Mouse (Mus musculus): ENCODE measurements around the gene Cdc7. TPM values are rescaled to one million over a fixed set of nuclear protein-coding genes. Genes with fewer than 3 reads are reported as not detected.
A peak's percentile ranks its signal among the peaks of the same experiment; 100 is the strongest.

Gene Cdc7
- polyA plus RNA-seq, 1 experiment from 2014 or later = 4.3 TPM

GRCm38 (mm10) chr5:106948683-106949082, 15.4 kb upstream of the Cdc7 start:
- Histone ChIP-seq H3K27ac (ENCODE audit: low read length) (no peak overlapping the region), H3K9me3 (ENCODE audit: low read length) (no peaks in the 10 kb centered on the region), H3K9ac (replicated peaks; ENCODE audit: low read depth) (no peak overlapping the region), H3K27me3 (replicated peaks; ENCODE audit: insufficient read depth, low read length) (no peaks in the 10 kb centered on the region), H3K36me3 (ENCODE audit: insufficient read depth, low read length) (no peaks in the 10 kb centered on the region), H3K4me3 (ENCODE audit: low read depth, low read length) (no peak overlapping the region), H3K4me2 (replicated peaks; ENCODE audit: low read depth, low read length) (no peak overlapping the region), H3K4me1 (ENCODE audit: insufficient read depth, low read depth, low read length) (no peaks in the 10 kb centered on the region)
- 78% methylated on average over 6 of the region's 6 CpGs for WGBS
- DNase-seq (ENCODE audit: low spot score) (no peak), ATAC-seq (no peak)
- TF ChIP-seq CTCF (IDR thresholded peaks at IDR 0.05) = no peak
- TF ChIP-seq EP300 (IDR thresholded peaks at IDR 0.05) = no peak

GRCm38 (mm10) chr5:106956467-106956866, 7.7 kb upstream of the Cdc7 start:
- peak; percentile 68 for ATAC-seq
- Histone ChIP-seq H3K9me3 (ENCODE audit: low read length) (no peaks in the 10 kb centered on the region), H3K4me2 (replicated peaks; ENCODE audit: low read depth, low read length) (no peak overlapping the region), H3K4me1 (ENCODE audit: insufficient read depth, low read depth, low read length) (peaks cover 3% of the 10 kb centered on the region; the same call in 1 of the 2 replicates), H3K36me3 (ENCODE audit: insufficient read depth, low read length) (no peaks in the 10 kb centered on the region), H3K4me3 (ENCODE audit: low read depth, low read length) (no peak overlapping the region), H3K9ac (replicated peaks; ENCODE audit: low read depth) (no peak overlapping the region), H3K27me3 (replicated peaks; ENCODE audit: insufficient read depth, low read length) (no peaks in the 10 kb centered on the region), H3K27ac (ENCODE audit: low read length) (no peak overlapping the region)
- no peak for TF ChIP-seq EP300 (IDR thresholded peaks at IDR 0.05)
- TF ChIP-seq CTCF (IDR thresholded peaks at IDR 0.05) = no peak
- peak; percentile 24 for DNase-seq (ENCODE audit: low spot score)
- 38% methylated on average over 3 of the region's 3 CpGs for WGBS

GRCm38 (mm10) chr5:106959031-106959430, 5.1 kb upstream of the Cdc7 start:
- peak; percentile 25 for DNase-seq (ENCODE audit: low spot score)
- TF ChIP-seq CTCF (IDR thresholded peaks at IDR 0.05) = no peak
- TF ChIP-seq EP300 (IDR thresholded peaks at IDR 0.05) = no peak

GRCm38 (mm10) chr5:106960451-106960850, 3.7 kb upstream of the Cdc7 start:
- Histone ChIP-seq H3K4me1 (ENCODE audit: insufficient read depth, low read depth, low read length) (peaks cover 3% of the 10 kb centered on the region; the same call in 1 of the 2 replicates), H3K4me2 (replicated peaks; ENCODE audit: low read depth, low read length) (no peak overlapping the region), H3K27ac (ENCODE audit: low read length) (no peak overlapping the region), H3K9ac (replicated peaks; ENCODE audit: low read depth) (no peak overlapping the region), H3K36me3 (ENCODE audit: insufficient read depth, low read length) (no peaks in the 10 kb centered on the region), H3K27me3 (replicated peaks; ENCODE audit: insufficient read depth, low read length) (no peaks in the 10 kb centered on the region), H3K9me3 (ENCODE audit: low read length) (no peaks in the 10 kb centered on the region), H3K4me3 (ENCODE audit: low read depth, low read length) (no peak overlapping the region)
- ATAC-seq = no peak
- WGBS = 64% methylated on average over 2 of the region's 2 CpGs
- no peak for DNase-seq (ENCODE audit: low spot score)
- no peak for TF ChIP-seq CTCF (IDR thresholded peaks at IDR 0.05)
- no peak for TF ChIP-seq EP300 (IDR thresholded peaks at IDR 0.05)

More at GRCm38 (mm10) chr5:106959031-106959430, 5.1 kb upstream of the Cdc7 start:
- Histone ChIP-seq H3K36me3 (ENCODE audit: insufficient read depth, low read length) (no peaks in the 10 kb centered on the region), H3K9ac (replicated peaks; ENCODE audit: low read depth) (no peak overlapping the region), H3K9me3 (ENCODE audit: low read length) (no peaks in the 10 kb centered on the region), H3K4me3 (ENCODE audit: low read depth, low read length) (no peak overlapping the region), H3K27ac (ENCODE audit: low read length) (no peak overlapping the region), H3K27me3 (replicated peaks; ENCODE audit: insufficient read depth, low read length) (no peaks in the 10 kb centered on the region), H3K4me1 (ENCODE audit: insufficient read depth, low read depth, low read length) (peaks cover 3% of the 10 kb centered on the region; the same call in 1 of the 2 replicates), H3K4me2 (replicated peaks; ENCODE audit: low read depth, low read length) (no peak overlapping the region)
- ATAC-seq = no peak
- 44% methylated on average over 3 of the region's 3 CpGs for WGBS

- Histone ChIP-seq H3K36me3 (ENCODE audit: insufficient read depth, low read length) (no peaks in the 10 kb centered on the region), H3K4me2 (replicated peaks; ENCODE audit: low read depth, low read length) (peak overlapping the region; percentile 98), H3K4me3 (ENCODE audit: low read depth, low read length) (peak overlapping the region; percentile 82), H3K27ac (ENCODE audit: low read length) (no peak overlapping the region), H3K9ac (replicated peaks; ENCODE audit: low read depth) (peak overlapping the region; percentile 46; the same call in 1 of the 2 replicates), H3K4me1 (ENCODE audit: insufficient read depth, low read depth, low read length) (no peaks in the 10 kb centered on the region), H3K27me3 (replicated peaks; ENCODE audit: insufficient read depth, low read length) (no peaks in the 10 kb centered on the region), H3K9me3 (ENCODE audit: low read length) (no peaks in the 10 kb centered on the region)
- 0% methylated on average over 41 of the region's 41 CpGs for WGBS
- TF ChIP-seq CTCF (IDR thresholded peaks at IDR 0.05) (no peak), EP300 (IDR thresholded peaks at IDR 0.05) (no peak)
- DNase-seq (ENCODE audit: low spot score) = no peak
- ATAC-seq = peak; percentile 85
These were observed 442 bp downstream of the Cdc7 start for GRCm38 (mm10) chr5:106964513-106965014.

- no peak overlapping the region for H3K4me2 ChIP-seq (replicated peaks; ENCODE audit: low read depth, low read length)
- no peaks in the 10 kb centered on the region for H3K27me3 ChIP-seq (replicated peaks; ENCODE audit: insufficient read depth, low read length)
- no peak overlapping the region for H3K4me3 ChIP-seq (ENCODE audit: low read depth, low read length)
- peak; percentile 30 for DNase-seq (ENCODE audit: low spot score)
- TF ChIP-seq CTCF (IDR thresholded peaks at IDR 0.05) (peak; percentile 18), EP300 (IDR thresholded peaks at IDR 0.05) (no peak)
- no peak overlapping the region for H3K9ac ChIP-seq (replicated peaks; ENCODE audit: low read depth)
- H3K9me3 ChIP-seq (ENCODE audit: low read length) = no peaks in the 10 kb centered on the region
- H3K4me1 ChIP-seq (ENCODE audit: insufficient read depth, low read depth, low read length) = no peaks in the 10 kb centered on the region
- no peaks in the 10 kb centered on the region for H3K36me3 ChIP-seq (ENCODE audit: insufficient read depth, low read length)
- no peak overlapping the region for H3K27ac ChIP-seq (ENCODE audit: low read length)
- WGBS = 80% methylated on average over 3 of the region's 3 CpGs
- no peak for ATAC-seq
These were observed 2.3 kb downstream of the Cdc7 start for GRCm38 (mm10) chr5:106966443-106966842.

GRCm38 (mm10) chr5:106967578-106967977, 3.5 kb downstream of the Cdc7 start:
- Histone ChIP-seq H3K9ac (replicated peaks; ENCODE audit: low read depth) (no peak overlapping the region), H3K27ac (ENCODE audit: low read length) (no peak overlapping the region), H3K4me3 (ENCODE audit: low read depth, low read length) (no peak overlapping the region), H3K4me2 (replicated peaks; ENCODE audit: low read depth, low read length) (no peak overlapping the region), H3K4me1 (ENCODE audit: insufficient read depth, low read depth, low read length) (no peaks in the 10 kb centered on the region), H3K36me3 (ENCODE audit: insufficient read depth, low read length) (no peaks in the 10 kb centered on the region), H3K27me3 (replicated peaks; ENCODE audit: insufficient read depth, low read length) (no peaks in the 10 kb centered on the region), H3K9me3 (ENCODE audit: low read length) (no peaks in the 10 kb centered on the region)
- no peak for ATAC-seq
- 81% methylated on average over 1 of the region's 1 CpGs for WGBS
- no peak for TF ChIP-seq CTCF (IDR thresholded peaks at IDR 0.05)
- no peak for TF ChIP-seq EP300 (IDR thresholded peaks at IDR 0.05)
- DNase-seq (ENCODE audit: low spot score) = no peak
